Mouse (Mus musculus): Measurements from ENCODE around the gene Dhx29.

DNA sequence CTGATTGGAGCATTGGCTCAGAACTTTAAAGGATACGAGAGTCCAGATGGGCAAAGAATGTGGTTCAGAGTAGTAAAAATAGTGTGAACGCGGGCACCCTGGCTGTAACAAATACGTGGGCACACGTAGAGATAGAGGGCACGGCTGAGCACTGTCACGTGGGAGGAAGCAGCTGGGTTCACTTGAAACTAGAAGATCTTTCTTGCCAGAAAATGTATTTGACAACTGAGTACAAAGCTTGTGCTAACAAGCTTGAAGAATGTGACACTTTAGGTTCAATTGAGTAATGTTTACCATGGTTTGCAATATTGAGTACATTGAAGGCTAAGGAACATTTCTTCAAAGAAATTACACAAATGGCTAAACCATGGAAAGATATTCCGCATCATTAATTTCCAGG is 10.9 kb downstream of the Dhx29 start:
- TF ChIP-seq POLR2A (IDR thresholded peaks at IDR 0.05; ENCODE audit: extremely low read depth, insufficient read depth, low read length) (no peak), CTCF (IDR thresholded peaks at IDR 0.05; ENCODE audit: extremely low read depth, insufficient read depth, low read length) (no peak)

Measured in cortical plate, adult 2 months (tissue).